Mouse (Mus musculus) central nervous system, embryonic 11.5 days (tissue): ENCODE data around the gene Olfr680-ps1. TPM values are rescaled to one million over a fixed set of nuclear protein-coding genes. Genes with fewer than 3 reads are reported as not detected.

Source experiments
- polyA plus RNA-seq: library from polyadenylated mRNA; depleted of rRNA; stranded (reverse); fragments of >200 nt; gene quantifications from 2 replicates; pipeline ENCODE4 v1.2.3, GENCODE M21; 2012; rRNA removed

The Olfr680-ps1 gene
- polyA plus RNA-seq, result not detected in 2 replicates

DNA sequence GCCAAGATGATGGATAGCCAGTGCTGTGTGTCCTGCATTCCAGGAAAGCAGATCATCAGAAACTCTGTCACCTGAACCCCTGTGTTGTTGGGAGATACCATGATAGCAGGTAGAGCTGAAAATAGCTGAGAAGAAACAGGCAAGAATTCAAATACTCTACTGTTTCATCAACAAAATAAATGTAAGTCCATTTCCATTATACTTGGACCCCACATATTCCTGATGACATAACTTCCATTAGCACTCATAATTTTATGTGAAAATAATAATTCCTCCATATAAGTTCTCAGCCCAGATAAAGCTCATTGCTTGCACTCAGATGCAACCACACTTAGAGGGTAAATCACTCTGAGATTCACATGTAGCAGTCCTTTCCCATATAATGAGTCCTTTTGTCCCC is at the start of gene Olfr680-ps1:
Gene Olfr680-ps1 (minus strand): TSS at position 101 of the 400 bp plus-strand sequence.

GRCm38 (mm10) chr7:105116536-105116935 is 23.9 kb upstream of the Olfr680-ps1 start, which contains the start of gene Olfr681:
TSS of gene Olfr681 (plus strand) at chr7:105116836.

GRCm38 (mm10) chr7:105080905-105081304 is 11.7 kb downstream of the Olfr680-ps1 start, which contains the start of gene Olfr679:
TSS of gene Olfr679 (plus strand) at chr7:105081205.

GRCm38 (mm10) chr7:105064175-105064574 is 28.4 kb downstream of the Olfr680-ps1 start, which contains the start of gene Olfr678:
TSS of gene Olfr678 (plus strand) at chr7:105064475.

Other genes starting within 250 kb of the Olfr680-ps1 start
- gene Usp17la, start 235.8 kb downstream of the Olfr680-ps1 start, polyA plus RNA-seq, result not detected in 2 replicates
- not detected in 2 replicates for gene Olfr665, start 214.8 kb downstream of the Olfr680-ps1 start, polyA plus RNA-seq
- gene Olfr666, start 196.9 kb downstream of the Olfr680-ps1 start, polyA plus RNA-seq, result not detected in 2 replicates
- gene Olfr667, start 171.3 kb downstream of the Olfr680-ps1 start, polyA plus RNA-seq, result not detected in 2 replicates
- gene Olfr668, start 164.8 kb downstream of the Olfr680-ps1 start, polyA plus RNA-seq, result not detected in 2 replicates
- gene Olfr669, start 158.6 kb downstream of the Olfr680-ps1 start, polyA plus RNA-seq, result not detected in 2 replicates
- not detected in 2 replicates for gene Olfr670, start 130.2 kb downstream of the Olfr680-ps1 start, polyA plus RNA-seq
- gene Olfr671, start 113.7 kb downstream of the Olfr680-ps1 start, polyA plus RNA-seq, result not detected in 2 replicates
- gene Olfr672, start 90.8 kb downstream of the Olfr680-ps1 start, polyA plus RNA-seq, result not detected in 2 replicates
- gene Olfr675, start 64.4 kb downstream of the Olfr680-ps1 start, polyA plus RNA-seq, result not detected in 2 replicates
- gene Olfr676, start 60.1 kb downstream of the Olfr680-ps1 start, polyA plus RNA-seq, result not detected in 2 replicates
- not detected in 2 replicates for gene Olfr677, start 41.4 kb downstream of the Olfr680-ps1 start, polyA plus RNA-seq
- gene Olfr678, start 28.3 kb downstream of the Olfr680-ps1 start, polyA plus RNA-seq, result not detected in 2 replicates
- gene Olfr679, start 11.6 kb downstream of the Olfr680-ps1 start, polyA plus RNA-seq, result not detected in 2 replicates
- gene Olfr681, start 24.0 kb upstream of the Olfr680-ps1 start, polyA plus RNA-seq, result not detected in 2 replicates
- not detected in 2 replicates for gene Olfr683, start 54.2 kb upstream of the Olfr680-ps1 start, polyA plus RNA-seq
- not detected in 2 replicates for gene Olfr684, start 70.8 kb upstream of the Olfr680-ps1 start, polyA plus RNA-seq
- not detected in 2 replicates for gene Olfr685, start 93.2 kb upstream of the Olfr680-ps1 start, polyA plus RNA-seq
- not detected in 2 replicates for gene Olfr686, start 114.7 kb upstream of the Olfr680-ps1 start, polyA plus RNA-seq
- gene Olfr688, start 195.3 kb upstream of the Olfr680-ps1 start, polyA plus RNA-seq, result not detected in 2 replicates
- gene Olfr689, start 218.3 kb upstream of the Olfr680-ps1 start, polyA plus RNA-seq, result not detected in 2 replicates
- gene Olfr690, start 241.3 kb upstream of the Olfr680-ps1 start, polyA plus RNA-seq, result 0.10 TPM in 1 of 2 replicates, not detected in the other
- gene Olfr691, start 249.5 kb upstream of the Olfr680-ps1 start, polyA plus RNA-seq, result 0.05 and 0.14 TPM in 2 replicates